Mouse (Mus musculus) CD4-positive, CD25-positive, alpha-beta regulatory T cell, adult 4 months (primary cell): ENCODE data around the gene Cyfip2. TPM values are rescaled to one million over a fixed set of nuclear protein-coding genes. Genes with fewer than 3 reads are reported as not detected.

Source experiments
- ATAC-seq: one replicate; pipeline ENCODE4 v1.8.0; 2017
- polyA plus RNA-seq, 2 experiments: library from polyadenylated mRNA; unstranded; fragments of 100-300 nt; shearing (Covaris generic); gene quantifications; one replicate each; pipeline ENCODE4 v1.2.1; 2017

Cyfip2 gene
- polyA plus RNA-seq, 2 experiments from 2014 or later, result 62.3 to 90.1 TPM

- ATAC-seq, result no peak
Observed at GRCm38 (mm10) chr11:46177246-46178043, 135.2 kb downstream of the Cyfip2 start.

GRCm38 (mm10) chr11:46176155-46176554, 136.5 kb downstream of the Cyfip2 start:
- ATAC-seq, result no peak

GRCm38 (mm10) chr11:46172128-46172527, 140.5 kb downstream of the Cyfip2 start:
- ATAC-seq, result no peak

- ATAC-seq, result no peak
Observed at GRCm38 (mm10) chr11:46169908-46170307, 142.8 kb downstream of the Cyfip2 start.

GRCm38 (mm10) chr11:46168506-46168905, 144.2 kb downstream of the Cyfip2 start:
- no peak for ATAC-seq

GRCm38 (mm10) chr11:46165866-46166585, 146.6 kb downstream of the Cyfip2 start, which contains the start of gene Nipal4:
Gene Nipal4 (minus strand): TSS chr11:46166508.
- ATAC-seq, result no peak

DNA sequence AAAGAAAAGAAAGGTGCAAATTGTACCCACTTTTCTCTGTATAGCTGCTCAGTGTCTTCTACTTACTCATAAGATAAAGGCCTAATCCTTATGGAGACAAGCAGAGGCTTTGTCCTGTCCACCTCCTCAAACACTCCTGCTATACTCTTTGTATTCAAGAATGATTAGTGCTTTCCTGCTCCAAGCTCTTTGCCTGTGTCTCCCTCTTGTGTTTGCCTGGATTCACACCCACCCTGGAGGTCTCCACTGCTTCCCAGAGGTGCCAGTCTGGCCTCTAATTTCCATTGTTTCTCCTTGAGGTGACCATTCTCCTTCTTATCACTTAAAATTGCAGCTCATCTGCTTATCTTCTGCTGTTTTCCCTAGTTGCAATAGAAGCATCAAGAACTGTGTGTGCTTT, 155.2 kb downstream of the Cyfip2 start:
- ATAC-seq, result no peak

- ATAC-seq, result no peak
Observed at GRCm38 (mm10) chr11:46156945-46157344, 155.7 kb downstream of the Cyfip2 start.

DNA sequence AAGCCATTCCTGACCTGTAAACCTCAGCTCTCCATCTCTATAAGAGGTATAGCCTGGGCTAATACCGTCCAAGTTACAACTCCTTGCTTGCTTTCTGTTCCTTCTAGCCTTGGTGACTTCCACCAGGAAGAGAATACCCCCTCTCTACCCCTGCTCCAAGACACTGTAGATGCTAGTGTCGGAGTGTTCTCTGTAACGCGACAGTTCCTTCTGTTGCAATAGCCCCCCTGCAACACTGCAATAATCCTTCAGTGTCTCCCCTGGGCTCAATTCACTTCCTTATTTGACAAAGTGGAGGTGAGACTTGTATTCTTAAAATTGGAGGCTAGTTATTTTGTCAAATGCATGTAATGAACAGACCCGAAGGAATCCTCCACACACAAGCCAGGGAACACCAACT, 166.0 kb downstream of the Cyfip2 start:
- ATAC-seq, result no peak

GRCm38 (mm10) chr11:46145163-46145875, 167.3 kb downstream of the Cyfip2 start:
- no peak for ATAC-seq

Other genes with a start within 250 kb of the Cyfip2 start
- gene Nipal4, start 146.4 kb downstream of the Cyfip2 start, polyA plus RNA-seq, result under 1 TPM in 1 of 2 experiments, not detected in 1; 0.27 TPM
- gene Fndc9, start 77.3 kb downstream of the Cyfip2 start, polyA plus RNA-seq, result under 1 TPM; 0.65 to 0.79 TPM
- gene Itk, start 76.7 kb upstream of the Cyfip2 start, polyA plus RNA-seq, result 100 to 1,000 TPM; 152 to 211 TPM
- under 1 TPM in 1 of 2 experiments, not detected in 1; 0.28 TPM for gene Fam71b, start 83.7 kb upstream of the Cyfip2 start, polyA plus RNA-seq
- 10 to 100 TPM; 32.6 to 42.0 TPM for gene Med7, start 124.1 kb upstream of the Cyfip2 start, polyA plus RNA-seq
- 1 to 10 TPM; 2.8 to 3.3 TPM for gene Havcr2, start 142.1 kb upstream of the Cyfip2 start, polyA plus RNA-seq
- 1 to 10 TPM; 1.2 to 1.9 TPM for gene Gm12169, start 211.4 kb upstream of the Cyfip2 start, polyA plus RNA-seq